Mouse (Mus musculus): ENCODE measurements at regions not wholly inside any gene's neighbourhood (a gene's known extent, or its start where the extent isn't known, plus 50 kb on each side); places are given as distances from the start of the nearest gene placed in this dataset.

- no peak for DNase-seq (ENCODE audit: low spot score)
Measured at GRCm38 (mm10) chr3:131919476-131919875, 165.6 kb upstream of the Dkk2 start.

- peak; percentile 37 for DNase-seq (ENCODE audit: low spot score)
Measured at GRCm38 (mm10) chr3:131921161-131921560, 163.9 kb upstream of the Dkk2 start.

- DNase-seq (ENCODE audit: low spot score) = no peak
Measured at GRCm38 (mm10) chr3:131922733-131923132, 162.4 kb upstream of the Dkk2 start.

GRCm38 (mm10) chr3:131940896-131941295, 144.2 kb upstream of the Dkk2 start:
- DNase-seq (ENCODE audit: low spot score) = peak; percentile 19

GRCm38 (mm10) chr3:131941961-131942753, 142.9 kb upstream of the Dkk2 start:
- DNase-seq (ENCODE audit: low spot score) = peak; percentile 23

GRCm38 (mm10) chr3:131943436-131943835, 141.7 kb upstream of the Dkk2 start:
- no peak for DNase-seq (ENCODE audit: low spot score)

- DNase-seq (ENCODE audit: low spot score) = no peak
Measured at GRCm38 (mm10) chr3:131955771-131956170, 129.3 kb upstream of the Dkk2 start.

GRCm38 (mm10) chr3:131960636-131961035, 124.5 kb upstream of the Dkk2 start:
- DNase-seq (ENCODE audit: low spot score) = no peak

- no peak for DNase-seq (ENCODE audit: low spot score)
Measured at GRCm38 (mm10) chr3:131961571-131961970, 123.5 kb upstream of the Dkk2 start.

- DNase-seq (ENCODE audit: low spot score) = no peak
Measured at GRCm38 (mm10) chr3:131962870-131963269, 122.2 kb upstream of the Dkk2 start.

- DNase-seq (ENCODE audit: low spot score) = no peak
Measured at GRCm38 (mm10) chr3:131964952-131965351, 120.1 kb upstream of the Dkk2 start.

- DNase-seq (ENCODE audit: low spot score) = no peak
Measured at GRCm38 (mm10) chr3:131965456-131966160, 119.5 kb upstream of the Dkk2 start.

- DNase-seq (ENCODE audit: low spot score) = no peak
Measured at GRCm38 (mm10) chr3:131967288-131967687, 117.8 kb upstream of the Dkk2 start.

- no peak for DNase-seq (ENCODE audit: low spot score)
Measured at GRCm38 (mm10) chr3:131970827-131971226, 114.3 kb upstream of the Dkk2 start.

GRCm38 (mm10) chr3:131975940-131976628, 109.0 kb upstream of the Dkk2 start:
- DNase-seq (ENCODE audit: low spot score) = peak; percentile 87

GRCm38 (mm10) chr3:131983292-131983691, 101.8 kb upstream of the Dkk2 start:
- DNase-seq (ENCODE audit: low spot score) = no peak

GRCm38 (mm10) chr3:131998838-131999613, 86.1 kb upstream of the Dkk2 start:
- no peak for DNase-seq (ENCODE audit: low spot score)

- no peak for DNase-seq (ENCODE audit: low spot score)
Measured at GRCm38 (mm10) chr3:132006191-132006590, 78.9 kb upstream of the Dkk2 start.

- DNase-seq (ENCODE audit: low spot score) = no peak
Measured at GRCm38 (mm10) chr3:132006912-132007311, 78.2 kb upstream of the Dkk2 start.

GRCm38 (mm10) chr3:132007356-132007755, 77.7 kb upstream of the Dkk2 start:
- DNase-seq (ENCODE audit: low spot score) = no peak

- no peak for DNase-seq (ENCODE audit: low spot score)
Measured at GRCm38 (mm10) chr3:132015205-132015604, 69.9 kb upstream of the Dkk2 start.
